Mouse (Mus musculus): ENCODE data around the gene Mt4.
"Not testable (repeated sequence)": the region's sequence is repeated elsewhere in the genome, so short reads cannot be mapped to it uniquely, and the experiment has no call there.

Mt4 gene

DNA sequence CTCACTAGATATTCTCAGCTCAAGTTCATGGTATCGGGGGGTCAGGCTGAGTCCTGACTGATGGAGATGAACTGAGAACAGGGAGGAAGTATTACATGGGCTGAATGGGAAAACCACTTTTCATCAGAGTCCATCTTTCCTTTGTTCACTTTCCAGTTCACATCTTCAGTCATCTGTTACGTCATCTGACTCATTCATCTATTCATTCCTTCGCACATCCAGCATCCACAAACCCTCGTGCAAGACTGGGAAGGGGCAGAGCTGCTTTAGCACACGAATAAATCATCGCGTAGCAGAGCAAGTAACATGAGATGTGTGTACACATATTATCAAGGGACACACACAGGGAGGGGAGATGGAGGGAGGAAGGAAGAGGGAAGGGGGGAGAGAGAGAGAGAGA is 805 bp upstream of the Mt4 start:
- DNase-seq, result no peak

DNA sequence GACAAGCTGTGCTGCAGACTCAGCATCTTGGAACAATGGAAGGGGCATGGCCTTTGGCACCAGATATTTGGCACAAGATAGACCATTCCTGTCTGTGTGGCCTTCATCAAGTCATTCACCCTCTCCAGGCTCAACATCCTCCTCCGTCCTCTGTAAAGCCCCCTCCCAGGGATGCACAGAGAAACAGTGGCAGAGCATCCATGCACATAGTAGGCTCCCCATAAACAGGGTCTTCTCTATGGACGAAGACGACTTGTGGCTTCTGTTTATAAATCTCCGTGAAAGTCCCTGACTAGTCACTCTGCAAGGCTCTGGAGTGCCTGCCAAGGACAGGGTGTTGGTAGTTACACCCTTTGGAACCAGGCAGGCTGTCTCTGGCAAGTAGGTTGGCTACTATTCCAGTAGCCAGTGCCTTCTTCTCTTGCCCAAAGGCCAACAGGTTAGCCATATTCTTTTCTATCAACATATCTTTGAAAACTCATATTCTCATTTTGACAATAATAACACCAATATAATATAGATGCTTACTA is 3.3 kb downstream of the Mt4 start:
- no peak for DNase-seq

DNA sequence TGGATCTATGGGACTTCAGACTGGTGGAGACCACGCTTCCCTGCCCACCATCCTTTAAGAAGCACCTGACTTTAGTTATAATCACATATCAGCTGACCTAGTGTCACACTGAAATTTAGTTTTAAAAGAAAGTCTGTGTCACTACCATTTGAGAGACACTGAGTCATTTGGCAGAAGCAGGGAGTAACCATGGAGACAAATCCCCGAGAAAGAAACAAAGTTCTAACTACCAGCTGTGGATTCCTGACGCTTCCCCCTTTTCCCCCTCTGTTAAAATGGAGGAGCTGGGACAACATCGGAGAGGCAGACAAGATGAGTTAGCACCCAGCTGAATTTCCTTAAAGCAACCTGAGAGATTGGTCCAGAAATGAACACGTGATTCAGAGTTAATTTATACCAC is 11.2 kb downstream of the Mt4 start:
- no peak for DNase-seq

DNA sequence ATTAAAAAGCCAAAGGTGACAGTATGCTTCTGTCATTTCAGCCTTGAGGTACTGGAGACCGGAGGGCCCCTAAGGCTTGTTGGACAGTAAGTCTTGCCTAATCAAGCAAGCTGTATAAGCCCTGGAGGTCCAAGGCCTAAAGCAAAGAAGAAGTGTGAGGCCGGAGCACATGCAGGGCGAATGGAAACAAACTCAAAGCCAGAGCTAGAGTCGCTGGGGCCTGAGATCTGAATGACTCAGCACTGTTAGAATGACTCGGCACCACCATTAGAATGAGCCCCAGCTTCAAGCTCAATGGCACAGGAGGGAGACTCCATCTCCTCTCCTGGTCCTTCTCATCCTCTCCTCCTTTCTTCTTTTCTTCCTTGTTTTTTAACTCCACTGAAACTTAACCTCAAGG is 13.9 kb downstream of the Mt4 start:
- no peak for DNase-seq

DNA sequence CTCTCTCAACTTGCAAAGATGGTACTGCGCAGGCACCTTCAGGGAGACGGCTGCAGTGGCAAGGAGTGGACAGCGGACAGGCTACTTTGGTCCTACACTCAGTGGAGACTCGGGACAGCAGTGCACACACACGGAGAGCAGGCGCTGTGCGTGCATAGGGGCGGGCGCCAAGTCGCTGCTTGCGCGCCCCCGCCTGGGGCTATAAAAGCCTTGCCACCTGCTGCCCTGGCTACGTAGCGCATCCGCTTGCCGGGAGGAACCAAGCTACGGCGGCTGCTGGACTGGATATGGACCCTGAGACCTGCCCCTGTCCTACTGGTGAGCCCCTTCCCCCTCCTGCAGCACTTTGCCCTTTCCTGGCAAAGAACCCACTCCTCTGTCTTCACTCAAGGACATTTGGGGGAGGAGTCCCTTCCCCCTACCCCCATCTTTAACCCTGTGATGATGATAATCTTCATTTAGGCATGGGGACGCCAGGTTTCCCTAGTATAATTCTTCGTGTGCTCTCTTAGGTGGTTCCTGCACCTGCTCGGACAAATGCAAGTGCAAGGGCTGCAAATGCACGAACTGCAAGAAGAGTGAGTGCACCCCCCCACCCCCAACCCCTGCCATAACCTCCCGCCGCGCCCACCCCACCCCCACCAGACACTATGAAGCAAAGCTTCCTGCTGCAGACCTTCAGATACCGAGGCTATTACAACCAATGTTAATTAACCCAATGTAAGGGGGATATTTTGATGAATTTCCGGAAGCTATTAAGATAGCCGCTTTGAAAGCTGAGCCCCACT is 15.7 kb downstream of the Mt4 start, which contains the start of gene Mt3:
TSS of gene Mt3 (plus strand) at position 95 of the 788 bp plus-strand sequence.
- peak; percentile 87 to 89 for DNase-seq

DNA sequence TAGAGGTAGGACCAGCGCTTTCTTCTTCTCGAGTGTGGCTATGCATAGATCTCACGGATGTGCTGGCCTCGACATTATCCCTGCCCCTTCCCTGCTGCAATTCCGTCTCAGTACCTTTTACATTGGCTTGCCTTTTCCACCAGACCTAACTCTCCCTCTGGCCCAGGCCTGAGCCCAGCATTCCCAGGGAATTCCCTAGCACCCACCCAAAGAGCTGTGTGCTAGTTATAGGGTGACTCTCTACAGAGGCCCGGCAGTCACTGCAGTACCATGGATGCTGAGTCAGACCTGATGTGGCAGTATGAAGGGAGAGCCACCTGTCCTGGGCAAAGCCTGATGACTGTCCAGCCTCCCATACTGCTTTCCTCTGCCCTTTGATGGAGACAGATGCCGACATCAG is 16.5 kb downstream of the Mt4 start:
- DNase-seq, result peak; percentile 24 to 45

DNA sequence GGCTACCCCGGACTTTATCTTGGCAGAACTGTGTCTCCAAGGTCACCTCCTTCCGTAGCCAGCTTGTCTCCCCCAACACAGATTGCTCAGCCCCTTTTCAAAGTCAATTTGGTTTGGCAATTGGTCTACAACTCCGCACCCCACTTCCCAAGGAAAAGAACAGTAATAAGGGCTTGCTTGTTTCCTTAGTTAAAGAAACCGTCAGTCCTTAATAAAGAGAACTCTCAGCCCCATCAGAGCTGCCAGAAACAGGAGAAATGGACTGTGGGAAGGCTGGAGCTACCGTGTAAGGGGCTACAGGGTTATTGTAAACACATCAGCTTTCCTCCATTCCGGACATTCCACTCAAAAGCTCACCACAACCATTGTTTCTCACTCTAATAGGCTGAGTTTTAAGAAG is 17.5 kb downstream of the Mt4 start:
- DNase-seq, result peak in 1 of 2 experiments; percentile 13

DNA sequence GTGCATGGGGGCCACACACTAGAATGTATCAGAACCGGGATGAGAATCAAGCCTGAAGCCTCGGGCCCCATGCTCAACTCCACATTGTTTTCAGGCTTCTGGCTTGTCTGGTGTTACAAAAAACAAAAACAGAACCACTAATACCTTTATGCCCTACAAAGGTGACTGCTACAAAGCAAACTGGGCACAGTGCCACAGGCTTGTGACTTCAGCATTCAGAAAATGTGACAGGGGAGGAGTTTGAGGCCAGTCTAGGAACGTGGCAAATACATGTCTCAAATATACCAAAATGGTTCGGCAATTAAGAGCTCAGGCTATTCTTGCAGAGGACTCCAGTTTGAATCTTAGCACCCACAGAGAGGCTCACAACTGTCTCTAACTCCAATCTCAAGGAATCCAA is 19.1 kb downstream of the Mt4 start:
- DNase-seq, result no peak

DNA sequence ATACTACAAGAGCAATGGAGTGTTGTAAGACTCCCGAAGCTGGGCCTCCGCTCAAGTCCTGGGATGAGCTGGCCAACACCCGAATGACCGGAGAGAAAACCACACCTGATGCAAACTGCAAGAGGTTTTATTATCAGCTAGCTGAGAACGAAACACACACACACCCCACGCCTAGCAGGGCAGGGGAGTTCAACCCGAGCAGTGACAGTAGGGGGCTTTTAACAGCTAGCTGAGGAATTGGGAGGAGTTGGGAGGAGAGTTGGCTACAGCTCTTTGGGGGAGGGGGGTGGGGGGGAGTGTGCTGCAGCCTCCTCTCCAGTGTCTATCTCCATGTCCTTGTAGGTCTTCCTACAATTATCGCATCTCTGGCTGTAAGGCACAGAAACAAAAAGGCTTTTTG is 28.8 kb downstream of the Mt4 start:
- not testable (repeated sequence) for DNase-seq

DNA sequence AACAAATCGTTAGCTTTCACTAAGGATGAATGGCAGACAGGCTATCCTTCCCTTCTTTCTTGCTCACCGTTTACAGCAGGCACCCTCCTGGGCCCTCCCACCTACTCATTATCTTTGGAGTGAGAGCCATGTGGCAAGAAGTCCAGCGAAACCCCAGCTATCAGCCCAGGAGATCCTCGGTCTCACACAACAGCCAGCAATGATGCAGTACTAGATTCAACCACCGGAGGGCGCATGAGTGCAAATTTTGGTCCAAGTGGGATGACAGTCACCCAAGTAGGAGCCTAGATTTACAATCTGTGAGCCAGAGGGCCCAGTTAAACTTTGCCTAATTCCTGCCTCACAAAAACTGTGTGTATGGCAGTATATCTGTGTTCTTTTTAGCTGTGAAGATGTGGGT is 30.2 kb downstream of the Mt4 start:
- peak; percentile 96 for DNase-seq

DNA sequence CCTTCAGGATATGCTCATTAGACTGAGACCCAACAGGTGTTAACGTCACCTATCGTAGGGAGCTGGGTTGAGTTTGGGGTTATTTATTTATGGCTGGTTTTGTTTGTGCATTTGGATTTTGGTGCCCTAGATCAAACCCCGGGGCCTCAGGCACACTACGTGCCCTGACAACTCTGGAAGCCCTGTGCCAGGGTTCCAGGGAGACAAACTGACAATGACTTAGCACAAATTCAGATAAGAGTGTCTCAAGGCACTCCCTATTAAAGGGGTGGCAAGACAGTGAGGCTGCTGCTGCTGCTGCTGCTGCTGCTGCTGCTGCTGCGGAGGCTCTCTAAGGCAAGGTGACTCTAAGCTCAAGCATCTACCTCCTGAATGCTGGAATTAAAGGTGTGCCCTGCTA is 32.5 kb downstream of the Mt4 start:
- no peak for DNase-seq

DNA sequence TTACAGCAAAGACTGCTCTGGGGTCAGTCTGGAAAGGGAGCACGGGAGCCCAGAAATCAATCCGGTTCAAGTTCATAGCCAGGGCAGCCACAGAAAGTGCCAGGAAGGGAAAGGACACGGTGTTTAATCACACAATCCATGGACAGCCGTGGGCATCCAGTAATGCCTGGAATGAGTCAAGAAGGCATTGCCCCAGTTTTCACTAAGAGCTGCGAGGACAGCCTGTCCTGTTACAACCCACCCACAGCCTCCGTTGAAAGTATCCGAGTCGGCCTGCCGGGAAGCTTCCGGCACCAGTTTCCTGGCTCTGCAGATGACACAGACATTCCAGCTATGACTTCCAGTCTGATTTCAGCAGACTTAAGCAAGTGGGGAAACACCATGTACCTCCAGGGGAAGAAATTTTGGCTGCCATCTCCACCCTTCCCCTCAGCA is 34.3 kb downstream of the Mt4 start:
- peak in 1 of 2 experiments; percentile 38 for DNase-seq

DNA sequence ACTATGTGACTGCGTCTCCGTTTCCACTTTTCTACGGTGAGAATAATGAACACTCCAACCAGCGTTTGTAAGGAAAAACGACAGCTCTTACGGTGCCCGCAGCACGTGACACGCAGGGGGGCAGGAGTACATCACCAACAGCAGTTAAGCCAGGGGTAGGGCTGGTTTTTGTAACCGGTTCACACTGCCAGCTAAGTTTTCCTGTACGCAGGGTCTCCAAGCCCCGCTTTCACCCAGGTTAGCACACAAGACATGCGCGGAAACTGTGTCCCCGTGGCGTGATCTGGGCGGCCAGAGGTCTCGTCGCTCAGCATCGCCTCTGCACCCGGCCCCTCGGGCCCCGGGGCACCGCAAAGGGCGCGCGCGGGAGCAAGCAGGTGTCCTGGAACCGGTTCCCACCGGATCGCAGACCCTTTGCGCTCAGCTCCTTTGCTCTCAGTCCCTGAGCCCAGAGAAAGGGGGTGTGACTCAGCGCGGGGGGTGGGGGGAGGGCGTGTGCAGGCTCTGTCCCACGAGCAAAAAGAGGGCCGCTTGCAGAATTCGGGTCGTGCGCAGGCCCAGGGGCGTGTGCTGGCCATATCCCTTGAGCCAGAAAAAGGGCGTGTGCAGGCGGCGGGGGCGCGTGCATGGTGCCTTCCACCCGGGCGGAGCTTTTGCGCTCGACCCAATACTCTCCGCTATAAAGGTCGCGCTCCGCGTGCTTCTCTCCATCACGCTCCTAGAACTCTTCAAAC is 35.2 kb downstream of the Mt4 start, which contains the start of gene Mt2:
TSS of gene Mt2 (plus strand) at position 590 of the 734 bp plus-strand sequence.
- peak; percentile 31 to 70 for DNase-seq

DNA sequence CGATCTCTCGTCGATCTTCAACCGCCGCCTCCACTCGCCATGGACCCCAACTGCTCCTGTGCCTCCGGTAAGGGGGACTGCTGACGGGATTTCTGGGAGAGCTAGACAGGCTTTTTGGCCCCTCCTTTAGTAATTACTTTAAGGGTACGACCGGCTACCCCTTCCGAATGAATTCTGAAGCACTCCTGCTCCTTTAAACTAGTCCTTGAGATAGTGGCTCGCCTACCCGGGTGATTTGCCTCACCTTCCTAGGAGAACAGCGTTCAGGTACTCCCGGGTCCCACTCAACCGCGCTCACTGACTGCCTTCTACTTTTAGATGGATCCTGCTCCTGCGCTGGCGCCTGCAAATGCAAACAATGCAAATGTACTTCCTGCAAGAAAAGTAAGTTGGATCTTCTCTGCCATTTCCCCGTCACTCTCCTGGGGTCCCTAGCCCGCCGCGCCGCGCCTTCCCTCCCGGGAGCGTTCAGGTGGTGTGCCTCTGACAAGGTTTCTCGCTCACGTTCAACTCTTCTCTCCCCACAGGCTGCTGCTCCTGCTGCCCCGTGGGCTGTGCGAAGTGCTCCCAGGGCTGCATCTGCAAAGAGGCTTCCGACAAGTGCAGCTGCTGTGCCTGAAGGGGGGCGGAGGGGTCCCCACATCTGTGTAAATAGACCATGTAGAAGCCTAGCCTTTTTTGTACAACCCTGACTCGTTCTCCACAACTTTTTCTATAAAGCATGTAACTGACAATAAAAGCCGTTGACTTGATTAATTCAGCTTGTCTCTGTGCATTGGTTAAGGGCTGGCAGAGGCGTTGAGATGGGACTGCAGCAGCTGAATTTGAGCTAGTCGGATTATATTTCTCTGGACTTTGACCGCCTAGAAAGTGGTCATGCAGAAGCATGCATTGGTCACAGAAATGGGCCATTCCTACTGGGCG is 36.1 kb downstream of the Mt4 start:
- DNase-seq, result peak in 1 of 2 experiments; percentile 54

DNA sequence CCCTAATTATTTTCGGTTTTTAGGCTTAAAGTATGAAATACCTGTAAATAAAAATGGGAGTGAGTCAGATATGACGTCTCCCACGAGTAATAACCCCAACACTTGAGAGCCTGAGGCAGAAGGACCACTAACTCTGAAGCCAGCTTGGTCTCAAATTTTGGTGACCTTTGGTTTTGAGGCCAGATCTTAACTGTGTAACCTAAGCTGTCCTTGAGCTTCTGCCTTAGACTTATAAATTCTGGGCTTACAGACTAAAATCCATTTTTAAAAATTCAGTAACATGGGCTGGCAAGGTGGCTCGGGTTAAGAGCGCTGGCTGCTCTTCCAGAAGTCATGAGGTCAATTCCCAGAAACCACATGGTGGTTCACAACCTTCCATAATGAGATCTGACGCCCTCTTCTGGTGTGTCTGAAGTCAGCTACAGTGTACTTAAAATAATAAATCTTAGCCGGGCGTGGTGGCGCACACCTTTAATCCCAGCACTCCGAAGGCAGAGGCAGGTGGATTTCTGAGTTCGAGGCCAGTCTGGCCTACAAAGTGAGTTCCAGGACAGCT is 36.9 kb downstream of the Mt4 start:
- DNase-seq, result no peak

DNA sequence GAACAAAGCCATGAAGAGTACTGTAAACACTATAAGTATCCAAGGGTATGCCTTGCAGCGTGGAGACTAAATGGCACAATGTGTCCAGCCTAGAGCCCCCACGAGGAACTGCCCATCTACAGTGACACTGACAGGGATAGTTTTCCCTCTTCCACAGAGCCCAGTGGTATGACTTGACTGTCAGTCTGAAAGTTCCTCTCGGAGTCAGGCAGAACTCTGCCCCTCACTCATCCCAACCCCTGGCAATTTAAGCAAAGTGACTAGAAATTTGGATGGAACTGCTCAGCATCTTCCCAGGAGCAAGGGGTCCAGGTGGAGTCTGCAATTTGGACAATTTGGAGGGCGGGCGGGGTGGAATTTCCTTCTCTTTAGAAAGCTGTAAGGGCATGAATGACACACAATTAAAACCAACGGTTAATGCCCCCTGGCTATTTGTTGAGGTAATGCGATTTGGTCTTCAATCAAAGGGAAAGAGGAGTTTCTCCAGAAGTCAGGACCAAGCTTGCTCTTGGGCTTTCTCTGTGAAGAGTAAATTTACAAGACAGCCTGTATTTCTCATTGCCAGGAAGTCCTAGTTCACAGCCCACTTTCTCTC is 37.7 kb downstream of the Mt4 start:
- no peak for DNase-seq

DNA sequence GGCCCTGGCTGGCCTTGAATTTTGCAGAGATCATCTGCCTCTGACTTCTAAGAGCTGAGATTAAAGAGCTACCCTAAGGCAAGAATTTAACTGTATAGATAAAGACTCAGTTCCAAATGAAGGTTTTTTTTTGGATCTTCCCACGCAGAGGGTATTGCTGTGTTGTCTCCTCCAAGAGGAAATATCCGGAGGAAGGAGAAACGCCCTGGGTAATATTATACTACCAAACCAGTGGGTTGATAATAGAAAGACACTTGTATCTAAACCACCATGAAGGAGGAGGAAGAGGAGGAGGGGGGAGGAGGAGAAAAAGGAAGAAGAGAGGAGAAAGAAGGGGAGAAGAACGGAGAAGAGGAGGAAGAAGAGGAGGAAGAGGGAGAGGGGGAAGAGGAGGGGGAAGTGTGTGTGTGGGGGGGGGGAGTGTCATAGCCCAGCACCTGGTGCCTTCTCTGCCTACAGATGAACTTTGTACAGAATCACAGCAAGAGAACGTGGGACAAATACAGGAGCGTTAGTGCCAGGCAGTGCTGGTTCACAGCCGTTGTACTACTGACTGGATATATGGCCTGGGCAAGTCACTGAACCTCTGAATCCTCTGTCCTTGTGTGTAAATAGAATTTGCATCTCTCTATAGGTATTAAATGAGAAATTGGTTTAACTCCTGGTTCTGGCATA is 40.9 kb downstream of the Mt4 start:
- no peak for DNase-seq

DNA sequence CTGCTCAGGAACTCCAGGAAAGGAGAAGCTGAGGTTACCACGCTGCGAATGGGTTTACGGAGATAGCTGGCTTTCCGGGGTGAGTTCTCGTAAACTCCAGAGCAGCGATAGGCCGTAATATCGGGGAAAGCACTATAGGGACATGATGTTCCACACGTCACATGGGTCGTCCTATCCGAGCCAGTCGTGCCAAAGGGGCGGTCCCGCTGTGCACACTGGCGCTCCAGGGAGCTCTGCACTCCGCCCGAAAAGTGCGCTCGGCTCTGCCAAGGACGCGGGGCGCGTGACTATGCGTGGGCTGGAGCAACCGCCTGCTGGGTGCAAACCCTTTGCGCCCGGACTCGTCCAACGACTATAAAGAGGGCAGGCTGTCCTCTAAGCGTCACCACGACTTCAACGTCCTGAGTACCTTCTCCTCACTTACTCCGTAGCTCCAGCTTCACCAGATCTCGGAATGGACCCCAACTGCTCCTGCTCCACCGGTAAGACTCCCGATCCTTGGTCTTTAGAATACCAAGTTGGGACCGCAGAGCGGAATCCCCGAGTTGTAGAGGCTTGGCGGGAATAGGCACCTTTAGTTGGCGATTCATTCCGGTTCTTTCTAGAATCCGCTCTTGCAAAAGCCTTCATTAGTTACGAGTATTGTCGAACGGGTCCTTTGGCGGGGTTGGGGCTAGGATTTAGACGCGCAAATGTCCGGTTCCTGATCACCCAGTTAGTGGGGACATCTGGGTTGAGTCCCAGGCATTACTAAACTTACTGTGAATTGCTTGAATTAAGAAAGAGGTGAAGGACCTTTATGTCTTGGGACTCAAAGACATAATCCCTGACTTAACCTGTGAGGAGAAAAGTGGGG is 42.1 kb downstream of the Mt4 start, which contains the start of gene Mt1:
TSS of gene Mt1 (plus strand) at position 226 of the 856 bp plus-strand sequence.
- DNase-seq, result peak; percentile 70 to 75

DNA sequence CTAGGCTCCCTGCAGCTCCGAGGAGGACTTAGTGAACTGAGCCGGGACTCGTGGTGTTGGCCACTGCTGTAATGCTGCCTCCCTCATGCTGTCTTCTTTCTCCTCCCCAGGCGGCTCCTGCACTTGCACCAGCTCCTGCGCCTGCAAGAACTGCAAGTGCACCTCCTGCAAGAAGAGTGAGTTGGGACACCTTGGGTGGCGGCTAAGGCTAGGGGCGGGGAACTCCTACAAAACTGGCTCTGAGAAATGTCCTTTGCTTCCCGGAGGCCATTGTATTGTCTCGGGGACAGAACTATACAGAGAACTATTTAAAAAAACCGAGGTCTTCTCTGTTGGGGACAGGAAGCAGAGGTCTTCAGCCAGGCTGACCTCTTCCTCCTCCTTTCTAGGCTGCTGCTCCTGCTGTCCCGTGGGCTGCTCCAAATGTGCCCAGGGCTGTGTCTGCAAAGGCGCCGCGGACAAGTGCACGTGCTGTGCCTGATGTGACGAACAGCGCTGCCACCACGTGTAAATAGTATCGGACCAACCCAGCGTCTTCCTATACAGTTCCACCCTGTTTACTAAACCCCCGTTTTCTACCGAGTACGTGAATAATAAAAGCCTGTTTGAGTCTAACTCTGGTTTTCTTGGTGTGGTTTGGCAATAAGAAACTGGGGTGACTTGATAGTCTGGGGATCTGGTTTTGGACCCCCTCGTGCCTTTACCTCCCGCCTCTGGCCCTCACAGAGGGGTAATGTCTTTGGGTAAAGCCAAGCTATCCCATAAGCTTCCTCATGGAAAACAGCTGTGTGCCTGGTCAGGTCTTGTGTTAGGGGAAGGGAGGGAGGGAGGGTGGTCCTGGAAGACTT is 42.9 kb downstream of the Mt4 start:
- DNase-seq, result no peak
